Mouse (Mus musculus) cerebellum, adult 8-10 months (tissue): ENCODE data around the gene Gm42742.

Experiments
- DNase-seq: peaks from one replicate; pipeline ENCODE4 v3.0.0; 2022

The Gm42742 gene

DNA sequence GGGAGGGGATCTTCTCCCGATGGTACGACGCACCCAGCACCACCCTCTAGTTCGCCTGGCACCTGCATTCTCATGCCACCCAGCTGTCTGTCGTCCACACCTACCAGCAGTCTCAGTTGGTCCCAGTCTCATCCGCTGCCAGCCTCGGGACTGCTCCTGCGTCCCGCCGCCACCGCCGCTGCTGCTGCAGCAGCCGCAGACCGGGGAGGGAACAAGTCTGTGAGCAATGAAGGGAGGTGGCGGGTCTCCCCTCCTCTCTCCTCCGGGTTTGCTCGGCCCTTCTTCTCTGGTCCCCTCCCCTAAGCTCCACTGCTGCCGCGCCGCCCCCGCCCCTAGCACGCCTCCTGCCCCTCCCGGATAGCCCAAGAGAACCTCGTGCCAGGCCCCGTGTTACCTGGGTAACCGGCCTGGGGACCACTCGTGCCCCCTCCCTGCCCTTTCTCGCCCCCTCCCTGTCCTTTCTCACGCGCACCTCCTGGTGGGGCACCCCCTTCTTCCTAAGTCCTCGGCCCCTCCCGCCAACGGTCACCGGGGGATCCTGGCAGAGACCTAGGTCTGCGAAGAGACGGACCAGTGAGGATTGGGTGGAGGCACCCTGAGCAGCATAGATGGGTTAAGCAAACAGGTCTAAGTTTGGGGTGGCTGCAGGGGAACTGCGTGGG lies at the start of gene Gm42742, which contains the start of gene Prrt2:
Gm42742 (minus strand) TSS at position 197 of the 662 bp plus-strand sequence.
Prrt2 (minus strand) TSS at position 311 of the 662 bp plus-strand sequence.
- peak; percentile 69 for DNase-seq

DNA sequence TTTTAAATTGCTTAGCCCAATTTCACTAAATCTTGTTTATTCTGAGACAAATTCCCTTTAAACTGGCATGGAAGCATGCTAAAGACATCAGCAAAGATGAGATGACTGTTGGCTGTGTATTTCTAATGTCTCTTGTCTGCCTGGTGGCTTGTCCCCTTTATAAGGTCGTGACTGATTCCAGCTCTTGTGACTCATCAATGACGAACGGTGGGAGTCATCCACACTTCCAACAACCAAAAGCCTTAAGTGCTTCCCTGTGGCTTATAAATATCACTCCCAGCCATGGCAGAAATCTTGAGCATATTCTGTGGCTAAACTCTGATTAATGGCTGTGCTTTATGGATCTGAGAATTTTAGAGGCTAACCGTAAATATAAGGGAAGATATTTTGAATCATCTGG lies 45.4 kb upstream of the Gm42742 start:
- no peak for DNase-seq

DNA sequence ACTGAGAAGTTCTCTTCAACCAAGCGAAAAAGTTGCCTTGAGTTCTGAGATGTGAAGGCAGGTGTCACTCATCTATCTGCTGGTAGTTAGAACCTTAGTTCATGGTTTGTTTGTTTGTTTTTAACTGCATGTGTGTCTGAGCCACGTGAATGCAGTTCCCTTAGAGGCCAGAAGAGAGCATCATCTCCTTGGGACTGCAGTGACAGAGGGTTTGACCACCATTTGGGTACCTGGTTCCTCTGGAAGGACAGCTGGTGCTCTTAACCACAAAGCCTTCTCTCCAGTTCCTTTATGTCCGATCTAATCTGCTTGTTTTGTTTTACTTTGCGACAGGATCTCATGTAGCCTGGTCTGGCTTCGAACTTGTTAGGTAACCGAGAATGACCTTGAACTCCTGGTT lies 44.6 kb upstream of the Gm42742 start:
- DNase-seq: no peak

DNA sequence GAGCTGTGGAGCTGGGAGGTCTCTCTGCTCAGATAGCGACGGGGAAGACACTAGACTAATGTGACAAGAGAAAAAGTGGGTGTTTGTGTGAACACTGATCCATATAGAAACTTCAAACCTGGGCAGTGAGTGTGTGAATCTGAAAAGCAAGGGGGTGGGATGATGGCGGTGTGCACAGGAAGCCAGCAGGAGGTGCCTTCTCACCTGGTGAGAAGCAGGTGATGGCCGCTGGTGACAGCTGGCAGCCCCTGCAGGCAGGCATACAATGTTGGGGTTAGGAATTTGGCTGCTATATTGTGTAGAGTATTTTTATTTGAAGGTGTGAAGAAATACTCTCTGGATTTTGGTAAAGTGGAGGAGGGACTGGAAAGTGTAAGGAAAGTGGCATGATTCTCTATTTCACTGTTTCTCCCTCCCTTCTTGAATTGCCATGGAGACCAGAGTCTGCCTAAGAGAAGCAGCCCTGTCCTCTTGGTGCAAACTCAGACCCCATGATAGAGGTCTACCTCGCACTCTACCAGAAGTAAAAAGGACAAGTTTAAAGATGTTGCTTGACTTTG lies 34.2 kb upstream of the Gm42742 start:
- no peak for DNase-seq

DNA sequence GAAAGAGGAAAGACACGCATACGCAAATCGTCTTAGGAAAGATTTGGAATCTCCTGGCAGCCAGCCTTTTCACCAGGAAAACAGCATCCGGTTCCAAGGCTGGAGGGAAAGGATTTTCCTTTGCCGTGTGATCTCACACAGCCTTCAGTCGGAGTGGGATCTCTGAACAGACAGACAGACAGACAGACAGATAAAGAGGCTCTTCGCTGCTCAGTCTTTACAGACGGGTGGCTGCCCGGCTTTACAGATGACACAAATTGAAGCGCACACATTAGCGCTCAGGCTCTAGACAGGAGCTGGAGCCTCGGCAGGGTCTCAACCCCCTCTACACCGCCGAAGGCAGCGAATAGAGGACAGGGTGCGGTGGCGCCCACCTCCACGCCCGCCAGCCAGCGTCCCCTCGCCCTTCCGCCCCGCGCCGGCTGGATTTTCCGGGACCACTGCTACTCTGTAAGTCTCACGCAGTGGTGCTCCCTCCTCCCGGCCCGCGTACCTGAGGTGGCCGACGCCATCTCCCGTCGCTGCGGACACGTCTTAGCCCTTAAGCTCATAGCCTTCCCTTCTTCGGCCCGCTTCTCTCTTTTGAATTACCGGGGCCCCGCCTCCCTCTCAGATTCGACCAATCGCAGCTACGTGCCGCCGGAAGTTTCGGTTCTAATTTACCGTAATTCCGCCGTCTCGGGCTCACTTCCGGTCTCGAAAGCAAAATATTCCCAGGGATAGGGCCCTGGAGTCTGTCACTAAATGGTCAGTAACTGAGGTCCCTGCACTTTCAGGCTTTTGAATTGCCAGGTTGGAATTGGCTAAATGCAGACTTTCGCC lies 21.2 kb upstream of the Gm42742 start, which contains the start of gene Kif22:
Kif22 (minus strand) TSS at position 621 of the 822 bp plus-strand sequence.
- peak; percentile 89 for DNase-seq

DNA sequence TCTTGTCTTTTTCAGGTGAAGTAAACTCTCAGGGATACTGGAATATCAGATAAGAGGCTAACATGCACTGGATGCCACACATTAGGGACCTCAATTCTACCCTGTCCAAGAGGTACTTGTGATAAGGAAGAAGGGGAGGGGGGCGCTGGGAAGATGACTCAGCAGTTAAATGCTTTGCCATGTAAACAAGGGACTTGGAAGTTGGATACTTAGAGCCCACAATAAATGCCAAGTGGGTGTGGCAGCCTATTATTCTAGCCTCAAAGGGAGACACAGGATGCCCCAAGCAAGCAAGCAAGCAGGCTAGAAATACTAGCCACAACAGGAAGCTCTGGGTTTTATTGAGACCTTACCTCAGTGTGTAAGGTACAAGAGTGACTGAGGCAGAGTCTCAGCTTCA lies 10.3 kb upstream of the Gm42742 start:
- DNase-seq: no peak

DNA sequence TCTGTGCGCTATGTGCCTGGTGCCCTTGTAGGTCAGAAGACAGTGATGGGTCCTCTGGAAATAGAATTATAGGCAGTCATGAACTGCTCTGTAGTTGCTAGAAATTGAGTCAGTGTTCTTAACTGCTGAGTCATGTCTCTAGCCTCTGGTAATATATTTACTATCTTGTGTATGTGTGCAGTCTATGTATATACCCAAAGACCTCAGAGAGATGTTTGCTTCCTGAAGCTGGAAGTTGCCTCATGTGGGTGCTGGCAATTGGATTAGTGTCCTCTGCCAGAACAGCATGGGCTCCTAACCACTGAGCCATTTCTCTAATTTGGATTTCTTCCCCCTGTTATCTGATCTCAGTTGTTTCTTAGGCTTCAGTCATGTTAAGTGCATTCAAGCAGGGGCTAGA lies 9.3 kb upstream of the Gm42742 start:
- no peak for DNase-seq

DNA sequence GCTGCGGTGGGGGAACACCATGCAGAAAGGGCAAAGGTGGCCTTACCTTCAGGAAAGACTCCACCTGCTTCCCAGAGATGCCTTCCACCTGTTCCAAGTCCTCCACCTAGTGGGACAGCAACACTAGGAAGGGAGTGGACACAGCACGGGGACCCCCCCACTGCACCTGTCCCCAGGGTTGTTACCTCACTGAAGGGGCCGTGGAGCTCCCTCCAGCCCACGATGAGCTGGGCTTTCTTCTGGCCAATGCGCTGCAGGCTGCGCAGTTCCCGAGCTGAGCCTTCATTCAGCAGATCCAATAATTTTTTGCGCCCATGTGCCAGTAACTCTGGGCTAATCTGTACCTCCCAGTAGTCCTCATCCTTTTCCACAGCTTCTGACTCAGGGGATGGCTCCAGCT lies 7.0 kb upstream of the Gm42742 start:
- no peak for DNase-seq

DNA sequence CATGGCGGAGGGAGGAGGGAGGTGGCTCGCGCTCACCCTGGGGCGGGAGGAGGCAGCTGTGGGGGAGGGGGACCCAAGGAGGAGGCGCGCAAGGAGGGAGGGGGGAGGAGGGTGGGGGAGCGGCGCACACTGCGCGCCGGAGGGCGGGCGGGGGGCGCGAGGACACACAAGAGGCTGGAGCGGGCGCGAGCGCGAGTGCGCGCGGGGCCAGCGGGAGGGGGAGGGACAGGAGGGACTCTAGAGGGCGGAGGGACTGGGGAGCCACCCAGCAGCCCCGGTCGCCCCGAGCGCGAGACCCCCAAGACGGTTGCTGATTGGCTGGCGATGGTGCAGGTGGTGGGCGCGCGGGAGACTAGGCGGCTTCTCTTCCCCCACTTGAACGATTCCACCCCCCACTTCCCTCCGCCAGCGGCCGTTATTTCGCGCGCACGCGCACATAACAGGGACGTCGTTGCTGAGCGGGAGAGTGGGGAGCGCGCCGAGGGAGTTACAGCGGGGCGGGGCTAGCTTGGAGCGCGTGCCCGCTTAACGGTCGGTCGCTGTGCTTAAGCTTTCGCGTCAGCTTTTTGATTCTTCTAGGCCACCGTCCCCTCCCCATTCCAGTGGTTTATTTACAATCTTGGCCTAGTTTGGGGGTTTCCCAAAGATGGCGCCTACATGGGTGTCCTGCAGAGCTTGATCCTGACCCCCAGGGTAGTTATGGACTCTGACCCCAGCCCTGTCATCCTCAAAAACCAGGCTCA lies 6.3 kb upstream of the Gm42742 start, which contains the start of gene Maz:
Maz (minus strand) TSS at position 54 of the 743 bp plus-strand sequence.
- peak; percentile 100 for DNase-seq

DNA sequence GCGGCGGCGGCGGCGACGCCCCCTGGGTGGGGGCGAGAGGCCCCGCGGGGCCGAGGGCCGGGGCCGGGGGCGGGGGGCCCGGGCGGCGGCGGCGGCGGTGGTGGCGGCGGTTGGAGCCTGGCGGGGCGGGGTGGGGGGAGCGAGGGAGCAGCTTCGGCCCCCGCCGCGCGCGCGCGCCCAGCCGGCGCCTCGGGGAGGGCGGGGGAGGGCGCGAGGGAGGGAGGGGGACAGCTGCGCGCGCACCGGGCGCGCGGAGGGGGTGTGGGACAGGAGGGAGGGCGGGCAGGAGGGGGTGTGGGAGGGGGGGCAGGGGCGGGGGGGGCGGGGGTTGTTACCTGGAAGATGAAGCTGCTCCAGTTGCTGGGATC lies 5.7 kb upstream of the Gm42742 start:
- no peak for DNase-seq

DNA sequence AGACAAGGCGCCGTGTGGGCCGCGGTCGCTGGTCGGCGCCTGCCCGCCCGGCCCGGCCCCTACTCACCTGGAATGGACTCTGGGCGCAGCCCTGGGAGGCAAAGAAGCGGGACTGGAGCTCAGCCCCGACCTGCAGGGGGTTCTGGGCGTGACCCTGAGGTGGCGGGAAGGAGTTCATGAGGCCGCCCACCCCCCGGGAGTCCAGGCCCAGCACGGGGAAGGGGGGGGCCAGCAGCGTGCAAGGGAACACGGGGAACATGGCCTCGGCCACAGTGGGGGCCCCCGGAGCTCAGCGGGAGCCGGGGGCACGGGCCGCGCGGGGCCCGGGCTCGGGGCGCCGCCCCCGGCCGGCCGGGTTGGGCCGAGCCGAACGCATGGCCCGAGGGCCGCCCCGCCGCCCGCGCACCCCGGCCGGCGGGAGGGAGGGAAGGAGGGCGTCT lies 5.3 kb upstream of the Gm42742 start:
- peak; percentile 77 for DNase-seq

DNA sequence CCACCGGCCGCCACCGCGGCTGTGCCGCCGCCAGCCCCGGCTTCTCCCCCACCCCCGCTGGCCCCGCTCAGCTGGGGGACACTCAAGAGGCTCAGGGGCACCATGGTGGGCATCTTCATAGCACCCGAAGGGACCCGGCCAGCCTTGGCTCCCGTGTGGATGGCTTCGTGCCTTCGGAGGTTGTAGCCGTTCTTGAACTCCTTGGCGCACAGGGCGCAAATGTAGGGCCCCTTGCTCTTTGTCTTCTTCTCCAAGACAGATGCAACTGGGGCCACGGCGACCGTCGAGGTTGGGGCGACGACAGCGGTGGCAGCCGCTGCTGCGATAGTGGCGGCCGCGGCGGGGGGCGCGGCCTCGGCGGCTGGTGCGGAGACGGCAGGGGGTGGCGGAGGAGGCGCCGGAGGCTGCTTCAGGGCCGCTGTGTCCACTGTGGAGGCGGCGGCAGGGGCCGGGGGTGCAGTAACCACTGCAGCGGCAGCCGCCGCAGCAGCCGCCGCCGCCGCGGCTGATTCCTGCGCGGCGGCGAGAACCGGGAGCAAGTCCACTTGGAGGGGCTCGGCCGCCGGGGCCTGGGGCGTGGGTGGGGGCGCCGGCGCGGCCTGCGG lies 4.8 kb upstream of the Gm42742 start:
- DNase-seq: peak; percentile 67

DNA sequence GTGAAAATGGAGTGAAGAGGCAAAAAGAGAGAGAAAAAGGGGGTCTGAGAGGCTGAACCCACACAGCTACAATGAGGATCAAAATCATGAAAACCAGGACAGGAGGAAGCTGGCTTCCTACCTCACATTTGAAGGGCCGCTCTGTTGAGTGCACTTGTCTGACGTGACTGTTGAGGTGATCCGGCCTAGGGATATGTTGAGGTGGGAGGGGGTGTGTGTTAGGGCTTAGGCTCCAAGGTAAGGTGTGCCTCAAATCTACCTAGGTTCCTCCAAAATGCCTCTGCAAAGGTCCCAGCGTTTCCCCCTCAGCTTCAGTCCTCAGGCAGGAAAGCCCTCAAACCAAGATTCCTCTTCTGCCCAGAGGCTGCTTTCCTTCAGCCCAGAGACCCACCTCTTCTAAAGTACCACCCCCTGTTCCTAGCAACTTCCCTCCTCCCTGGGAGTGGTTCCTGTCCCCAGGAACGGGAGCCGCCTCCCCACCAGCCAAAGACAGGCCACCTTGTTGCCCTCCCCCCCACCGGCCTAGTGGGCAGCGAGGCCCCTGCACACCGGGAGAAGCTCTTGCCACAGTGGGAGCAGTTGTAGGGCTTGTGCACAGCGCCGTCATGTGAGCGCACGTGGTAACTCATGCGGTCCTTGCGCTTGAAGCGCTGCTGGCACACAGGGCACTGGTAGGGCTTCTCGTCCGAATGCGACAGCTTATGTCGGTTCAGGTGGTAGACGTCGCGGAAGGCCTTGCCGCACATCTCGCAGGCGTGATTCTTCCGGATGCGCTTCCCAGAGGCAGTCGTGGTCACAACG lies 4.1 kb upstream of the Gm42742 start:
- DNase-seq: peak; percentile 82

DNA sequence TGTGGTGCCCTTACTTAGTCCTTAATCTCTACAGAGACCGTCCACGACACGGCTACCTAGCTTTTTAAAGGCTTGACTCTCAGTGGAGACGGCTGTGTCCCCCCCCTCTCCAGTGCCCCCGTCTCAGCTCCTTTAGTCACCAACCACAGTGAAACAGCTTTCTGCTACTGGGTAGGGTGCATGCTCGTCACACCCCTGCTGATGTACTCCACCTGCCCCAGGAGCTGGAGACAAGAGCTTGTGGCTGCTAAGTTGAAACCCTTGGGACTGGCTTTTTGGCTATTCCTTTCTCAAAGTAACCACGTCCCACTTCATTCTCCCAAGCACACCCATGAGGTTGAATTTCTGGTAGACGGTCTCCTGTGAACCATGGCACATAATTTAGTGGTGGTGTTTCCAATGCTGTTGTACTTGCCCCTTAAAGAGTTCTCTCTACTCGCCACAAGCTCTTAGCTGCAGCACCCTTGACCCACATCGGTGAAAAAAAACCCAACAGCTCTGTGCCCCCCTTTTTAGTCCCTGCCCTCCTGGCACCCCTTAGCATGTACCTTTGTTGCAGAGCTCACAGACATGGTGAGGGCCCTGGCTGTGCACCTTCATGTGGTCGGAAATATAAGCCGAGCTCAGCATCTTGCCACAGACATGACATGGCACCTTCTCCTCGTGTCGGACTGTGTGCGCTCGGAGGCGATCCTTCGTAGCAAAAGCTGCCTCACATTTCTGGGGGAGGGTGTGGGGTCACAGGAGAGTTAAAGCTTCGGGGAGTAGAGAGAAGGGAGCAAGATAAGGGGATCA lies 3.2 kb upstream of the Gm42742 start:
- DNase-seq: peak; percentile 51

DNA sequence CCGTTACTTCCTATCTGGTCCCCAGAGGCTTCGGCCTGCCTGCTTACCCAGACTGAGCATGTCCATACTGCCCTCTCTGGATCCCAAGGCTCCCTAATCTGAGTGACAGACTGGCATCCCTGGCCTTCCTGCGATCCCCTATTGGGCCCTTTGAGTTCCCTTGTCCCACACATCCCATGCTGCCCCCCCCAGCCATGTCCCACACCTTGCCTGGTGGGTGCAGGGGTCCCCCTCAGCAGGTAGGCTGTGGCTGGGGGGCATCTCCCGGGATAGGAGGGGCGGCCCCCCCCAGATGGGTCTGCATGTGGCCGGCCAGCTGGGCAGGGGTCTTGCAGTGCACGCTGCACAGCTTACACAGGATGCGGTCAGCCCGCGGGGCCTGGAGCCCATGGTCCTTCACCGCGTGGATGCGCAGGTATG lies 2.4 kb upstream of the Gm42742 start:
- peak; percentile 56 for DNase-seq

DNA sequence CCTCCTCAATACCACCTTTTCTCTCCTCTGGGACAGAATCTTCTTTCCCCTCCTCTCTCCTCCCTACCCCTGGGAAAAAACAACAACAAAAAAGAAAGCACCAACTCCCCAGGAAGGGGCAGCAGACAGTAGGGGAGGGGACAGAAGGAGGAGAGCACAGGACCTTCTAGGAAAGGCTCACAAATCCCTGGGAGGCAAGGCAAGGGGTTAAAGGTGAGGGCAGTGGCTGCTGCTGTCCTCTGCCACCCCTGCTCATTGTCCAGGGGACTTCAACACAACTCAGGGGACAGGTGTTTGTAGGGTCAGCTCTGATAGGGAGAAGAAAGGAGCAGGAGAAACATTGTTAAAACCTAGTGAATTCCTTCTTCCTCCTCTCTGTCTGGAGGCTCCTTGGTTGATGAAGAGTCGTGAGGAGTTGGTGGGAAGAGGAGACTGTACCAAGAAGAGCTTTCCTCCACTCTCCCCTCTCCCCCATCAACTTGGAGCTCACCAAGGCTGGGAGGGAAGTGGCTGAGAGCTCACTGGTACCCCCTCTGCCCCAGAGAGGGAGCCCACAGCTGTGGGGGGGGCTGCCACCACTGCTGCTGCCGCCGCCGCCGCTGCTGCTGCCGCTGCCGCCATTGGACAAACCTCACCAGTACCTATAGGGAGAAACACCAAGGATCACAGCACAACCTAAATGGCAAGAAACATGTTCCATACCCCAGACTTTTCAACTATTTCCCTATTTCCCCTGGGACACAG lies 1.8 kb upstream of the Gm42742 start:
- DNase-seq: no peak

DNA sequence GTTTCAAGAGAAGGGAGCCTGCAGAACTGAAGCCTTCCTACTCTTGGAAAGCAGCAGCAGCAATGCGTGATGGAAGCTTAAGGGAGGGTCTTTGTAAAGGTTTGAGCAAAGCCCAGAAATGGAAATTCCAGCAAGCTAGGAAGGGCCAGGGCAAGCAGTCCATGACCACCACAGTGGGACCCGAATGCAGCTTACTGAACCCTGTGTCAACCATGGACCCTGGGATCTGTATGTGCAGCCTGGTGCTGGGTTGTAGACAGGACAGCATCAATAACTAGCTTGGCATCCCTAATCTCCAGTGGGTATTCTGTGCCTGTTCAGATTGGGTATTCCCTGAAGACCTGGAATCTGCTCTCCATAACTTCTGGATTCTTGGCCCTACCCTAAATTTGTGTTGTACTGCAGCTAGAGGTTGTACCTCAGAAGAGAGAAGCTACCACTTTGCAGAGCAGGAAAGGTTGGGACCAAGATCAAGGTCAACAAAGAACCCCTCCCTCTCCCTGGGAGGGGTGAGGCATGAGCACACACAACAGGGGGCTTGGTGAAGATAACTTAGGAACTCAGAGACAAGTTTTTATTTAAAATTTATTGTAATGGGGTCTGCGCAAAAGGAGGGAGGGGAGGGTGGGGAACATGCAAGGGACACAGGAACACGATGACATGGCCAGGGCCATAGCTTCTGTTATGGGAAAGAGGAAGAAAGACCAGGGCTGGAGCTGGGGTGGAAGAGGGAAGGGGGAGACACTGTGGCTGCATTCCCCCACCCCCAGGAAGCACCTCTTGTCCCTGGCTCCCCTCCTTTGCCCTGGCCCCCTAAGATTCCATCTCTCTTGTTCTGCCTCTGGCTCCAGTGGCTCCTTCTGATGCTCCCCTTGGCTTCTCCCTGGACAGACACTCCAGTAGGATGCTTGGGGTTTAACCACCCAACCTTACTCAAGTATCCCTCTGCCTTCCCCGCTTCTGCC lies 948 bp upstream of the Gm42742 start:
- DNase-seq: no peak

DNA sequence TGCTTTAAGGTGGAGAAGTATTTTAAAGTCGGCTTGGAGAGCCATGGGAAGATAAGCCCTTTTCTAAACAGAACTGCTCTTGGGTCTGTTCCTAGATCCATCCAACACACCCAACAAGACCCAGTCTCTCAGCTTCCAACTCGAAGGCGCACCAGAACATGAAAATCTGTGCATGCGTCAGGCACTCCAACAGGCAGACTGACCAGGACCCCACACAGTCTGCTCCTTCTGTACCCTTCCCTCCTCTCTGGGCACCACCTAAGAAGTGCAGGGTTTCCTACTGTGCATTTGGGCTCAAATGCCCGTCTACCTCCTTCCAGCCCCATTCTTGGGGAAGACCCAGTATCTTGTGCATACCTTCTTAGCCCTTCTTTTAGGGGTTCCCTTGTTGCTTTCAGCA lies 406 bp downstream of the Gm42742 start:
- no peak for DNase-seq

DNA sequence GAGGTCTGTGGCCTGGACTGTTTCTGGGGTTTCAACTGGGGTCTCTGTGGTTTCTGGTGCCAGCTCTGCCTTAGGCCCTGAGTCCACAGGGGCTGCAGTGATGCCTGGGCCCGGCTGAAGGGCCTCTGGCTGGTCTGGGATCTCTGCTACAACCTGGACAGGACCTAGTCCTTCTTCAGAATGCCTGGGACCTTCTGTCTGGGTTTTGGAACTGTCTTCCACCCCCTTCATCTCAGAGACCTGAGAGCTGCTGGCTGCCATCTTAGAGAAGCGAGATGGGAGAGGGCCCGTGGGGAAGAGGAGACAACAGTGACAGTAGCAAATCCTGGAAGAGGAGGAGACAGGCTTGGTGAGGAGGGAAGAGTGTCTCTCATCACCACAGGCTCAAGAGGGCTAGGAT lies 866 bp downstream of the Gm42742 start:
- peak; percentile 53 for DNase-seq
